Mouse (Mus musculus) erythroblast, adult 5-6 weeks (primary cell): ENCODE measurements around the gene Metap1. TPM values are rescaled to one million over a fixed set of nuclear protein-coding genes. Genes with fewer than 3 reads are reported as not detected.
"Not testable (repeated sequence)": the region's sequence is repeated elsewhere in the genome, so short reads cannot be mapped to it uniquely, and the experiment has no call there.

Experiments used
- ATAC-seq: replicated peaks from 2 replicates; pipeline ENCODE4 v1.8.0; 2016; ENCODE audit warnings: moderate number of reproducible peaks, mild to moderate bottlenecking, moderate TSS enrichment, inconsistent platforms; ENCODE audit not compliant: poor library complexity, low FRiP score, severe bottlenecking
- total RNA-seq, 2 experiments: library from RNA; stranded (forward) in 1 of 2; stranded (reverse) in 1 of 2; fragments of 150-400 nt in 1 of 2; fragments of 200-764, 138-1000 nt in 1 of 2; gene quantifications; 2 replicates each; pipeline versions ENCODE4 v1.2.3 to v1.2.4; 2015 to 2017; ENCODE audit warnings: low replicate concordance in 2 of 2

Gene Metap1
- total RNA-seq, 2 experiments from 2014 or later = 10.0 to 18.2 TPM

DNA sequence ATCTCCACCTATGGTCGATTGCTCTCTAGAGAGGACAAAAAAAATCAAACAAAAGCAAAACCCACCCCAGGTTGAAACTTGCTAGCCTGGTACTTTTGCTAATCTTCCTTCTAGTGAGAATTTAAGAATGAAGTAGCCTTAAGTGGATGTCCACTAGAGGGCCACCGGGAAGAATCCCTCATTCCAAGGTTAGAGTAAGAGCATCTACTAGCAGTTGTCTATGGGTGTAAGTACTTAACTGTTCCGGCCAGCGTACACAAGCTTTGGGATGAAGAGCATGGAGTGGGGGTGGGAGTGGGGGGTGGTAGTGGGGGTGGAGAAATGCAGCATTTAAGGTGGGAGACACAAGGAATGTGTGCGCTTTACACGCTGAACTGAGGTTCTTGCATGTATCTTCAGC is 17.4 kb upstream of the Metap1 start:
- ATAC-seq = no peak

DNA sequence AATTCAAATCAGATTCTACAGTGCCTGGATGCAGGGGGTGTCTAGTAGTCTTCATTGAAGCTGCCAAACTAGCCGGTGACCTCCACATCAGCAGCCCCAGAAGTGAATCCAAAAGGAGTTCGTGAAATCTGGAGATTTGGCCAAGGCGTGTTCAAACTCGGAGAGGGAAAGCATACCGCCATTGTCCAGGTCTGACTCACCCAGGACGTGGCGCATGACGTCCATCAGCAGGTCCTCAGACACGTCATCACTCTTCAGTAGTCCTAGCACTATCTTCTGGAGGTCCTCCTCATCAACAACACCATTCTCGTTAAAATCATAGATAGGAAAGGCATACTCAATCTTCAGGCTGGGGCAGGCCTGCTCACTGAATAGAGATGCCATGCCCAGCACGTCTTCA is 14.4 kb upstream of the Metap1 start:
- ATAC-seq = no peak

DNA sequence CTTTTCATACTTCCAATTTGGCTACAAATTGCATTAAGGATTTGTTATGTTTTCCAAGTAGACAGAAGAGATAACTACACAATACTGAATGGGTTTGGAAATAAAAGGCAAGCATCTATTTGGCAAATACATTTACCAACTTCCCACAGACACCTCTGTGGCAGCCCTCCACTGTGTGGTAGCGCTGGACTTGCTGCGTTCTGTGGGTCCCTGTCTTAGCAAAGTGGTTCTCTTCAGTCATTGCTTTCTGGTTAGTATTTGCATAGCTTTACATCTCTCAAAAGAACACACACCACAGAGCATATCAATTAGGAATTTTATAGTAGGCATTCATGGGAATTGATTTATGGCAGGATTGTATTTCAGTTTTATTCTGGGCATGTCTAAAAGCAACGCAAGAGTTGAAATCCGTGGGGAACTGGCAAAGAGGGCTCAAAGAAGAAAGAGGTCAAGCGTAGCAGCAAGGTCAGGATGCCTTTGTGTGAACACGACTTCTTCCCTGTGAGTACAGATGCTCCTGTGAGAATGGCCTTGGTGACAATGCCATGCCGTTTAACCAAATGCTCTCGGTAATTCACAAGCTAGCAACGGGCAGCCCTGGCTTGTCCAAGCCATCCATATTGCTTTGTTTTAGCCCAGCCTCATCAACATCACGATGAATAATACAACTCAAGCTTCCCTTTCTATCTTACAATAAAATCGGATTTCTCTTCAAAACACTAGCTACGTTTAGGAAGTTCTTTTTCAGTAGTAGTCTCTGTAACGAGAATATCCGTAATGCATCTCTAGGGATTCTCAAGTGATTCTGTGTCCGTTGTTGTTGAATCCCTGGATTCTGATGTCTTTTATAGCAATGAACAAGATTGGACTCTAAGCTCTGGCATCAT is 10.8 kb upstream of the Metap1 start:
- ATAC-seq = no peak

DNA sequence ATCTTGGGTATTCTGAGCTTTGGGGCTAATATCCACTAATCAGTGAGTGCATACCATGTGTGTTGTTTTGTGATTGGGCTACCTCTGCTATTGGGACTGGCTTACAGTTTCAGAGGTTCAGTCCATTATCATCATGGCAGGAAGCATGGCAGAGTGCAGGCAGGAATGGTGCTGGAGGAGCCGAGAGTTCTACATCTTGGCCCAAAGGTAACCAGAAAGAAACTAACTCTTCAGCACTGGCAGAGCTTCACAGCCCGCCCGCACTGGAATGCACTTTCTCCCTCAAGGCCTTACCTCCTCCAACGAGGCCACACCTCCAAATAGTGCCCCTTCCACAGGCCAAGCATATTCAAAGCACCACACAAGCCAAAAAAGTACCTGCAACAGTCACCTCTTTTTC is 9.4 kb upstream of the Metap1 start:
- no peak for ATAC-seq

DNA sequence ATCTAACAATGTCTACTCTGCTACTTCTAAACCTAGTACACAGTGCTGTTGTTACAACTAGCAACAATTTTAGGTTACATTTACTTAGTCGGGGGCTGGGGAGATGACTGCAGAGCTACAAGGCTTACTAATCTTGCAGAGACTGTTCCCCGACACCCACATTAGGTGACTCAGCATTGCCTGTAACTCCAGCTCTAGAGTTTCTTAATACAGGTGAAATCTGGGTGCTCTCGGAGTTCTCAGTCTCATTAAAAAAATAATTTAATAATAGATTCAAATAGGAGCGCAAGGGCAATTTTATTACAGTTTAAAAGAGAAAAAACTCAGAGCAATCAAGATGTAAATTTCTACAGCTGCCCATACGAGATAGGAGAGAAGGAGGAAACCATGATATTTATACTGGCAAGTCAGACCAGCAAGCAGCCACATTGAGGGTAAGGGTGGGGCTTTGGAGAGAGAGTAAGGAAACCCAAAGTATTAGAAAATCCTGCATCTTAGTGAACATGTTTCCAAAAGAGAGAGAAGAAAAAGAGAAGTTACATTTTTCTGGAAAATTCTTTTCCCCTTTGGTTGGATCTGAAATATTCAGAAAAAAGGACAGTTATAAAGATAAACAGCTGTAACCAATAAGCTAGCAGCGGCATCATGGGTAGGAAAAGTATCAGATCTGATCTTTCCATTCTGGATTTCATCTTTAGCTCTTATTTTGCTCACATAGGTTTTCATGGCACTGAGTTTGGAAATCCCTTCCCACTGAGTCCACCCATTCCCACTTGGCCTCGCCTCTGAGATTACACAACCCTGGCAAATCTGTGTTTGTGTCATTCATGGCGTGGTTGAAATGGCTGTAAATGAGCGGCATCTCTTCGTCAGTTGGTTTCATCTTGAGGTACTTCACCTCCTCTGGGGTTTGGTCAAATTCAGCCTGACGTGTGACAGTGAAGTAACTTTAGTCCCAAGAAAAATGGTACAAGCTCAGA is 6.1 kb upstream of the Metap1 start:
- ATAC-seq = peak; percentile 89

DNA sequence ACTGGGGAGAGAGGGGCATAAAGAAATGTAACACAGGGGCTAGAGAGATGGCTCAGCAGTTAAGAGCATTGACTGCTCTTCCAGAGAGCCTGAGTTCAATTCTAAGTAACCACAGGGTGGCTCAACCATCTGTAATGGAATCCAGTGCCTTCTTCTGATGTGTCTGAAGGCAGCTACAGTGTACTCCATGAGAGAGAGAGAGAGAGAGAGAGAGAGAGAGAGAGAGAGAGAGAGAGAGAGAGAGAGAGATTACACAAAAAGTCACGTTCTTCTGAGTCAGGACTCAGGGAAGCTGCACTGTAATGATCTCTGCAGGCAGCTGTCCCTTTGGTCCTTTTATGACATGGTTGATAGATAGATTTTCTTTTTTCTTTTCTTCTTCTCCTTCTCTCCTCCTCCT is 5.2 kb upstream of the Metap1 start:
- ATAC-seq = 0 out of 2 replicates have a peak, but pooled peaks have one; percentile 12

DNA sequence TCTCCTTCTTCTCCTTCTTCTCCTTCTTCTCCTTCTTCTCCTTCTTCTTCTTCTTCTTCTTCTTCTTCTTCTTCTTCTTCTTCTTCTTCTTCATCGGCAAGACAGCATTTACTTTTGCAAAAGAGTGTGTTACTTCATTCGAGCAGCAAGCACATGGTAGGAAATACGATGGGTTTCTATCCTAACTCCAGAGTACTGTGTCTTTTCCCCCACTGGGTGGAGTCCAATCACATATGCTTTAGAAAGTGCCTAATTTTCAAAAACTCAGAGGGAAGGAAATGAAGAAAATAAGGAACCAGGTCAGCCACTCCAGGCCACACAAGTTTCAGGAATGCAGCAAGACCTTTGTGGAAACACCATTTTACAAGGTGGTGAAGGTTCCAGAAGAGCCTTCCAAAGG is 4.4 kb upstream of the Metap1 start:
- no peak for ATAC-seq

DNA sequence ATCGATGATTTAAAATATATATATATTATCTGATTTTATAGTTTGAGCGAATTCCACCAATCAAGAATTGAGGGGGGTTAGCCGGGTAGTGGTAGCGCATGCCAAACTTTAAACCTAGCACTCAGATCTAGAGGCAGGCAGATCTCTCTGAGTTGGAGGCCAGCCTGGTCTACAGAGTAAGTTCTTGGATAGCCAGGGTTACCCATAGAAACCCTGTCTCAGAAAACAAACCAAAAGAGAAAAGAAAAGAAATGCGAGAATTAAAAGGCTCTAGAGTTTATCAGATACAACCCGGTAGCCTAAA is 671 bp upstream of the Metap1 start:
- no peak for ATAC-seq

DNA sequence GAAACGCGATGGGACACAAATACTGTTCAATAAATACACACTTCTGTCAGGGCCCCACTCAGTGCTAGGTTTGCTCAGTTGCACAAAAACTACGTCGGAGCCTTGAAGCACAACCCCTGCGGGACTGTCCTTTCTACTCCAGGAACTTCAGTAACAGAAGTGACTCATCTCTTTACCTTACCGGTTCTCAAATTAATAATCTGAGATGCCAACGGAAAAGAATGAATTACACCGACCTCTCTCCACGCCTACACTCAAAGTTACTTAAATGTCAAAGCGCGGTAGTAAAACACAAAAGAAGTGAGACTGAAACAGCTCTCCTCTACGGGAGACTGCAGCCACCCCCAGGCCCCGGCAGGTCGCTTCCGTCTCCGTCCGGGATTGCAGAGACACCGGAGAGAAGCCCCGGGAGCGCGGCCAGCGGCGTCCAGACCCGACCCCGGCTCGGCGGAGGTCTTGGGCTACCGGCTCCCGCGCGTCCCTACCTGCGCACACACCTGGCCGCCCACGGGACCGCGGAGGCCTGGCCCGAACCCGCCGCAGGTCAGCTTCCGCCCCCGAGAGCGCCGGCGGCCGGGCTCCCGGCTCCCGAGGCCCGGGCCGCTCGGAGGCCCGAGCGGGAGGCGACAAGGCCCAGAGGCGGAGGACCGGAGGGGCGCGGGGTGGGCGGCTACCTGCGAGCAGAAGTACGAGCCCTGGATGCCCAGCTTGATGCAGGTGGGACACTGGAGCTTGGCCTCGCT is 560 bp downstream of the Metap1 start:
- peak; percentile 26 for ATAC-seq

DNA sequence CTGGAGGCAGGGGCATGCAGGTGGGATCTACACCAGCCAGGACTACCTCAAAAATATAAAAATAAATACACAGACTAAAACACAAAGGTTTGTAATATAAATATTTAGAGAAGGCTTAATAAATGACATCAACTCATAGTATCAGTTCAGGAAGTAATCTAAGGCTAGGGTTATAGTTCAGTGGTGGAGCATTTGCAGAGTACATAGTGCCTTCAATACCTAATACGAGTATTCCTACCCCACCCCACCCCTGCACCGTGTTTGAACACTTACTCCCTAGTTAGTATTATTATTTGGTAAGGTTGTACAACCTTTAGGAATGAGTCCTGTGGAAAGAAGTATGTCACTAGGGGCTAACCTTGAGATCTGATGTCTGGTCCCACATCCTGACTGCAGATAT is 6.1 kb downstream of the Metap1 start:
- no peak for ATAC-seq

DNA sequence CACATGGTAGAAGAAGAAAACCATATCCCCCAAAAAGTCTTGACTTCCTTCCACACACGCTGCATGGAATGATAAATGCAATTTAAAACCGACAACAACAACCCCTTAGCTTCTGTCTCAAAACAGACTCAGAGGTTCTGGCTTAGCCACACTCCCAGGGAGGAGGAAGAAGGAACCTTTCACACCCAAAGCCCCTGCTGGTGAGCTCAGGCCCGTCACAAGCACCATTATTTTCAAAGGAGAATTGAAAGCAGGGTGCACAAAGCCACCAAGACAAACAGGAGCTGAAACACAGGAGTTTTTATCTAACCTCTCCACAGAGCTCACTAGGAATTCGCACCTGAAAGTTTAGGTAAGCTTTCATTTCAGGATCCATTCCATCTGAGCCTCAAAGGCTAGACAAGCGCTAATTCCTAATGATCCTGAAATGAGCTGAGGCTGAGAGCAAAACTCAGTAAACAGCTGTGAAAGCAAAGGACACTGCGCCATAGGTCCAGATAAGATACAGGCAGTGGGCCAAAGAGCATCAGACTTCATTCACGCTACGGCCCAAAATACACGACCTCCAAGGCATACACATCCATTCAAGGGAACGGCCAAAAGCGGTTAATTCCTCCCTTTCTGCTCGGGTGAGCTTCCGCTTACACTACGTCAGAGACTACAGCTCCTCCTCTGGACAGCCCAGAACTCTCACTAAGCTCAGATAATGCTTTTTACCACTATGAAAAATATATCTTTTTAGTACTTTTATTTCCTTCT is 7.6 kb downstream of the Metap1 start:
- ATAC-seq = no peak

DNA sequence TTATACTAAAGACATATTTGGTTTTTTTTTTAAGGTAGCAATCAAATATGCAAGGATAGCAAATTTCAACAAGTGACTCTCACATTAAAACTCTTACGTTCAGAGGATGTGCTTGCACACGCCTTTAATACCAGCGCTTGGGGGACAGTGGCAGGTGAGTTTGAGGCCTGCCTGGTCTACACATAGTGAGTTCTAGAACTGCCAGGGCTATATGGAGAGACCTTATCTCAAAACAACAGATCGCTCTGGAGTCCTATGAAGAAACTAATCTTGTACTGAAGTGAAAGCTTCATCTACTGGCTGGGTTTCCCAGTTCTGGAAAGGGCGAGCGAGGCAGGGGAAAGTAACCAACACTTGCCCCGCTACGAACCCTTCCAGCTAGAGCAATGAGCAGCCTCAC is 9.8 kb downstream of the Metap1 start:
- no peak for ATAC-seq

DNA sequence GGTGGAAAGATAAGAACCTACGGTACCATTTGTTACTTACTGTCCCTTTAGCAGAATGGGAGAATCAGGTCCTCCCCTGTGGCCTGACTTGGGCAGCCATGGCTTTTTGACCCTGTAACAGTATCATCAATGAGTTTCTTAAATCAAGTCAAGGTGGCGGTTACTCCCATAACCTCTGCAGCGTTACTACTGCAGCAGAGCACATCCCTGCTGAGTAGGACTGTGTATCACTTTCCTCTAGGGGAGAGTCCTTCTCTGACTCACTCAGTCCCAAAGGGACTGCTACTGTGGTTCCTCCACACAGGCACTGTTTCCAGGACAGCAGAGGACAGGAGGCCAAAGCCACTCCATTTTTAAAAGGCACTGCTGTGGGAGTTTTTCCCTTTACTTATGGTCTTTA is 18.2 kb downstream of the Metap1 start:
- ATAC-seq = no peak

DNA sequence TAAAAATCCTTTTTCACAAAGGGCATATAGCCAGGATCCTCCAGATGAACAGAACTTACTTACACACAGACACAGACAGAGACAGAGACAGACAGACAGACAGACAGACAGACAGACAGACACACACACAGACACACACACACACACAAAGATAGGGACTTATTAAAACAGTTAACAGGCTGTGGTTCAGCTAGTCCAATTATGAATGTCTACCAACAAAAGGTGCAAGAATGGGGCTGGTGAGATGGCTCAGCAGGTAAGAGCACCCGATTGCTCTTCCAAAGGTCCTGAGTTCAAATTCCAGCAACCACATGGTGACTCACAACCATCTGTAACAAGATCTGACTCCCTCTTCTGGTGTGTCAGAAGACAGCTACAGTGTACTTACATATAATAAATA is 22.7 kb downstream of the Metap1 start:
- ATAC-seq = not testable (repeated sequence)

DNA sequence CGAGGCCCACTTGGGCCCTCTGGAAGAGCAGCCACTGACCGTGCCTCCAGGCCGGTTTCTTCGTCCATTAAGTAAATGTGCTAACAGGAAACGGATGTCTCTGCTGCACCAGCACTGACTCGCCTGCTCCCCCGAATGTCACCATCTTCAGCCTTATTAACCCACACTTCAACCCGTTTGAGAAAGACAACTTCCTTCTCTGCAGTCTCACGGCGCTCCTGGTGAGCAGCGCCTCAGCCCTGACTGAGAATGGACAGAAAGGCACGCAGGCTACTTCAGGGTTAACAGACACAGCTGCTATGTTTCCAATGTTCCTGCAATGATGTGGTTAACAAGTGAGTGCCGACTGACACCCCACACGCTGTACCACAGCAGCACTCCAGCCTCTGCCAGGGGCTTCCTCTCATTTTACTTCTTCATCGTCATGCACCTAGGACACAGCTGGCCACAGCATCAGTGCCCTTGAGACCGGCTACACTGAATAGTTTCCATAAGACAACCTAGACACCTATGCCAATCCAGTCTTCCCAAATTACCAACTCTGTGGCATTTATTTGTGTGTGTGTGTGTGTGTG is 24.7 kb downstream of the Metap1 start:
- ATAC-seq = no peak

DNA sequence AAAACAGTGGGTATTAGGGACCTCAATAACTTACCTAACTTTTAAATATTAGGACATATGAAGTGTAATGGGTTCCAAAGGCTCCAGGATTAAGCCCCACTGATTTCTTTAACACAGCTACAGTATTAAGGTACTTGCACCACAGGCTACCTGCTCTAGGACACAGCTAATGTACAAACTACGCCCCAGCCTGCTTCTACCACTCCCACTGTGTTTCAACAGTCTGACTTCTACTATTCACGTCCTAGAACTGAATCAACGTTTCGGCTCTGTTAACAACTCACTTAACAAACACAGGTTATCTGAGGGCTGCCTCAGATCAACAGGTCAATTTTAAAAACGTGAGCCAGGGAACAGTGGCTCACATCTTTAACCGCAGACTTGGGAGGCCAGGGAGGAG is 25.5 kb downstream of the Metap1 start:
- no peak for ATAC-seq

DNA sequence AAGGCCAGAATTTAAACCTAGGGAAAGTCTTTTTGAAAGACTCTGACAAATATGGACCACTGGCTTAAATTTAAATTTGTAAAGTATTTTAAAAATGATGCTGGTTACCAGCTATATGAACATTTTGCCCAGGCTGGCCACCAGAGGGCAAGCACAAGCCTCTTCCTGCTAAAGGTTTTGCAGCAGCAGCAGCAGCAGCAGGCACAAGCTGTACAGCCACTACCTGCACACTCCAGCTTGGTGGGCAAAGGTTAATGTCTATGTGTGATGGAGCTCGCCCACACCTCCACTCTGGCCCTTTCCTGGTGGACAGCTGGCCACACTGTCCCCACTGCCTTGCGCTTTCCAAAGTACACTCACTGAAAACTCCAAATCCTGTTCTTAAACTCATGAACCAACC is 26.2 kb downstream of the Metap1 start:
- 0 out of 2 replicates have a peak, but pooled peaks have one; percentile 48 for ATAC-seq

DNA sequence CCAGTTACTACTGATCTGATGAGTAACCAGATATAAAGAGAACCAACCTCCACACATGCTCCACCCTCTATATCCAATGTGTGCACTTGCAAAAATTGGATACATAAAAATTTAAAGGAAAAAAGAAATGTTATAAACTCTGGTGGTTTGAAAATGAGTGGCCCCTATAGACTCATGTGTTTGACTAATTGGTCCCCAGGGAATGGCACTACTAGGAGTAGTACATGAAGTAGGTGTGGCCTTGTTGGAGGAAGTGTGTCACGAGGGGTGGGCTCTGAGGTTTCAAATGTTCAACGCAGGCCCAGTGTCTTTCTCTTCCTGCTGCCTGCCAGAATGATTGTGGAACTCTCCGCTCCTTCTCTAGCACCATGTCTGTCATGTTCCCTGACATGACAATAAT is 27.5 kb downstream of the Metap1 start:
- ATAC-seq = no peak

DNA sequence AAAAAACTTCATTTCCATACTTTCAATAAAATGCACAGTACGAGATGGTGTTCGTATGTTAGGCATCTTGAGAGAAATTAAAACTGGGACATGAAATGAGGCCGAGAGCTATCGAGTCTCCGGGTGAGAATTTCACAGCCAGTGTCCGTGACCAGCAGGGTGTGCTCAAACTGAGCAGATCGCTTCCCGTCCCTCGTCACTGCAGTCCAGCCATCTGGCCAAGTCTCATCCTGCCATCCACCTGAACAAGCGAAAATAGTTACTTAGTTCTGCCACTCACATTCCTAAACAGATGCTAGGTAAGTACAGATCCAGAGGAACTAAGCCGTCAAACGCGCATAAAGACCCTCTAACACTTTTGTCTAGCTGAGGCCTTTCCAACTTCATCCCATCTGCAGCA is 29.1 kb downstream of the Metap1 start:
- no peak for ATAC-seq
